Mouse (Mus musculus): ENCODE measurements around the gene Lcorl.
"Not testable (repeated sequence)": the region's sequence is repeated elsewhere in the genome, so short reads cannot be mapped to it uniquely, and the experiment has no call there.

The Lcorl gene

GRCm38 (mm10) chr5:45709653-45710052 lies 147.8 kb downstream of the Lcorl start:
- DNase-seq (ENCODE audit: low read depth, low spot score): no peak

GRCm38 (mm10) chr5:45706811-45707210 lies 150.6 kb downstream of the Lcorl start:
- DNase-seq (ENCODE audit: low read depth, low spot score): no peak

- no peak for DNase-seq (ENCODE audit: low read depth, low spot score)
Observed at GRCm38 (mm10) chr5:45691678-45692077, 165.7 kb downstream of the Lcorl start.

- DNase-seq (ENCODE audit: low read depth, low spot score): no peak
Observed at GRCm38 (mm10) chr5:45690802-45691201, 166.6 kb downstream of the Lcorl start.

- DNase-seq (ENCODE audit: low read depth, low spot score): no peak
Observed at GRCm38 (mm10) chr5:45689152-45689551, 168.3 kb downstream of the Lcorl start.

GRCm38 (mm10) chr5:45686223-45686622 lies 171.2 kb downstream of the Lcorl start:
- DNase-seq (ENCODE audit: low read depth, low spot score): no peak

- no peak for DNase-seq (ENCODE audit: low read depth, low spot score)
Observed at GRCm38 (mm10) chr5:45685243-45685642, 172.2 kb downstream of the Lcorl start.

GRCm38 (mm10) chr5:45683388-45683787 lies 174.0 kb downstream of the Lcorl start:
- DNase-seq (ENCODE audit: low read depth, low spot score): no peak

- no peak for DNase-seq (ENCODE audit: low read depth, low spot score)
Observed at GRCm38 (mm10) chr5:45679955-45680354, 177.5 kb downstream of the Lcorl start.

GRCm38 (mm10) chr5:45677639-45678038 lies 179.8 kb downstream of the Lcorl start:
- no peak for DNase-seq (ENCODE audit: low read depth, low spot score)

GRCm38 (mm10) chr5:45675032-45675431 lies 182.4 kb downstream of the Lcorl start:
- no peak for DNase-seq (ENCODE audit: low read depth, low spot score)

- no peak for DNase-seq (ENCODE audit: low read depth, low spot score)
Observed at GRCm38 (mm10) chr5:45670894-45671494, 186.4 kb downstream of the Lcorl start.

GRCm38 (mm10) chr5:45670280-45670670 lies 187.1 kb downstream of the Lcorl start:
- no peak for DNase-seq (ENCODE audit: low read depth, low spot score)

GRCm38 (mm10) chr5:45669598-45670279 lies 187.7 kb downstream of the Lcorl start, which contains the start of gene Ncapg:
Gene Ncapg (plus strand): TSS chr5:45669919.
- DNase-seq (ENCODE audit: low read depth, low spot score): peak; percentile 100

- no peak for DNase-seq (ENCODE audit: low read depth, low spot score)
Observed at GRCm38 (mm10) chr5:45669234-45669597, 188.2 kb downstream of the Lcorl start.

- peak; percentile 2 for DNase-seq (ENCODE audit: low read depth, low spot score)
Observed at GRCm38 (mm10) chr5:45668831-45669230, 188.6 kb downstream of the Lcorl start.

- DNase-seq (ENCODE audit: low read depth, low spot score): peak; percentile 59
Observed at GRCm38 (mm10) chr5:45668324-45668723, 189.1 kb downstream of the Lcorl start.

- DNase-seq (ENCODE audit: low read depth, low spot score): not testable (repeated sequence)
Observed at GRCm38 (mm10) chr5:45658406-45658805, 199.0 kb downstream of the Lcorl start.

- no peak for DNase-seq (ENCODE audit: low read depth, low spot score)
Observed at GRCm38 (mm10) chr5:45651026-45651703, 206.2 kb downstream of the Lcorl start.
